Mouse (Mus musculus) adrenal gland, adult 2 months (tissue): ENCODE data around the gene Gm5089. TPM values are rescaled to one million over a fixed set of nuclear protein-coding genes. Genes with fewer than 3 reads are reported as not detected.
A peak's percentile ranks its signal among the peaks of the same experiment; 100 is the strongest.

Source experiments
- DNase-seq: peaks from one replicate; pipeline ENCODE4 v3.0.0; 2021
- polyA plus RNA-seq: library from polyadenylated mRNA; depleted of rRNA; stranded (reverse); fragments of >200 nt; gene quantifications from 2 replicates; pipeline ENCODE4 v1.2.3, GENCODE M21; 2012
- total RNA-seq, 2 experiments: library from RNA; stranded (reverse); gene quantifications; 2 replicates each; pipeline ENCODE4 v1.2.3; 2021

Gm5089 gene
- total and polyA plus RNA-seq, 3 experiments: not detected

- no peak for DNase-seq
Observed at GRCm38 (mm10) chr14:122477971-122478573, 27.2 kb upstream of the Gm5089 start.

- DNase-seq: no peak
Observed at GRCm38 (mm10) chr14:122477261-122477671, 26.4 kb upstream of the Gm5089 start.

GRCm38 (mm10) chr14:122476822-122477215, 25.9 kb upstream of the Gm5089 start:
- DNase-seq: no peak

GRCm38 (mm10) chr14:122476041-122476821, 25.3 kb upstream of the Gm5089 start:
- peak; percentile 30 for DNase-seq

GRCm38 (mm10) chr14:122475557-122476040, 24.7 kb upstream of the Gm5089 start:
- peak; percentile 43 for DNase-seq

- peak; percentile 60 for DNase-seq
Observed at GRCm38 (mm10) chr14:122474891-122475556, 24.1 kb upstream of the Gm5089 start, which contains the start of gene Zic2. TSS of gene Zic2 (plus strand) at chr14:122475435.

GRCm38 (mm10) chr14:122474041-122474890, 23.4 kb upstream of the Gm5089 start:
- DNase-seq: peak; percentile 29

- no peak for DNase-seq
Observed at GRCm38 (mm10) chr14:122473211-122473751, 22.4 kb upstream of the Gm5089 start.

GRCm38 (mm10) chr14:122472647-122473046, 21.7 kb upstream of the Gm5089 start:
- DNase-seq: no peak

- DNase-seq: no peak
Observed at GRCm38 (mm10) chr14:122472161-122472560, 21.2 kb upstream of the Gm5089 start.

- no peak for DNase-seq
Observed at GRCm38 (mm10) chr14:122471449-122472085, 20.7 kb upstream of the Gm5089 start.

GRCm38 (mm10) chr14:122468971-122469755, 18.2 kb upstream of the Gm5089 start:
- no peak for DNase-seq

GRCm38 (mm10) chr14:122467926-122468841, 17.3 kb upstream of the Gm5089 start:
- DNase-seq: no peak

- DNase-seq: no peak
Observed at GRCm38 (mm10) chr14:122466756-122467362, 15.9 kb upstream of the Gm5089 start.

GRCm38 (mm10) chr14:122465931-122466490, 15.1 kb upstream of the Gm5089 start:
- DNase-seq: no peak

- DNase-seq: peak; percentile 44
Observed at GRCm38 (mm10) chr14:122464763-122465741, 14.1 kb upstream of the Gm5089 start, which contains the start of gene Zic5. TSS of gene Zic5 (minus strand) at chr14:122465677.

- no peak for DNase-seq
Observed at GRCm38 (mm10) chr14:122464351-122464762, 13.4 kb upstream of the Gm5089 start.
